Mouse (Mus musculus) midbrain, postnatal 0 days (tissue): ENCODE data around the gene Nf2. TPM values are rescaled to one million over a fixed set of nuclear protein-coding genes. Genes with fewer than 3 reads are reported as not detected.

Experiments
- ATAC-seq: fragments of 200-750 bp; cut with Nextera tagmentation; 2 replicates; pipeline ENCODE4 v1.8.0; 2017; ENCODE audit warnings: moderate number of reproducible peaks, mild to moderate bottlenecking, moderate TSS enrichment, moderate library complexity; ENCODE audit not compliant: low FRiP score
- DNase-seq: peaks from one replicate; pipeline ENCODE4 v3.0.0-alpha.2; 2015; ENCODE audit warnings: low spot score
- H3K27ac ChIP-seq: fragments of 300-500 bp; sonication (generic); 2 replicates; pipeline ENCODE4 v1.5.1; 2014; ENCODE audit warnings: low read depth, mild to moderate bottlenecking, low read length, mixed read lengths
- H3K27me3 ChIP-seq: fragments of 300-500 bp; sonication (generic); 2 replicates; pipeline ENCODE4 v1.6.1; 2014; ENCODE audit warnings: low read length, control low read depth, mixed read lengths; ENCODE audit not compliant: insufficient read depth
- H3K36me3 ChIP-seq: fragments of 300-500 bp; sonication (generic); 2 replicates; pipeline ENCODE4 v1.6.1; 2014; ENCODE audit warnings: low read length, control low read depth, mixed read lengths; ENCODE audit not compliant: insufficient read depth
- H3K4me1 ChIP-seq: fragments of 300-500 bp; sonication (generic); 2 replicates; pipeline ENCODE4 v1.6.1; 2014; ENCODE audit warnings: mild to moderate bottlenecking, control low read depth, antibody characterized with exemption, low read length, mixed read lengths; ENCODE audit not compliant: insufficient read depth
- H3K4me2 ChIP-seq: fragments of 300-500 bp; sonication (generic); 2 replicates; pipeline ENCODE4 v1.6.1; 2014; ENCODE audit warnings: low read depth, mild to moderate bottlenecking, low read length, mixed read lengths; ENCODE audit not compliant: poor library complexity, severe bottlenecking
- H3K4me3 ChIP-seq: fragments of 300-500 bp; sonication (generic); 2 replicates; pipeline ENCODE4 v1.5.1; 2014; ENCODE audit warnings: low read depth, mild to moderate bottlenecking, low read length, moderate library complexity
- H3K9ac ChIP-seq: fragments of 300-500 bp; sonication (generic); replicated peaks from 2 replicates; pipeline ENCODE4 v1.6.1; 2014; ENCODE audit warnings: mild to moderate bottlenecking, low read length, moderate library complexity, mixed read lengths; ENCODE audit not compliant: poor library complexity, severe bottlenecking
- H3K9me3 ChIP-seq: fragments of 300-500 bp; sonication (generic); 2 replicates; pipeline ENCODE4 v1.6.1; 2016; ENCODE audit warnings: low read length, control low read depth
- CTCF ChIP-seq: IDR thresholded peaks from 2 replicates; pipeline ENCODE4 v1.5.1; 2016; ENCODE audit warnings: antibody characterized with exemption, mild to moderate bottlenecking
- WGBS: fragments of 180-500 bp; shearing (Covaris S2); extraction: QIAGEN DNeasy Blood & Tissue Kit; methylation state at CpG from one replicate; pipeline ENCODE4 v1.1.7; 2014; 5-methylcytosine and 5-hydroxymethylcytosine counted together
- polyA plus RNA-seq: library from polyadenylated mRNA; unstranded; fragments of >200 nt; fragmentation: Nextera tagmentation; extraction: Ambion mirVana; gene quantifications from 2 replicates; pipeline ENCODE4 v1.2.1, GENCODE M21; 2015
- total RNA-seq: library from RNA; depleted of rRNA; stranded (reverse); fragments of >200 nt; gene quantifications from 2 replicates; pipeline ENCODE4 v1.2.3, GENCODE M21; 2014; rRNA removed

Gene Nf2
- 103 and 107 TPM in 2 replicates for total RNA-seq
- 48.4 and 51.5 TPM in 2 replicates for polyA plus RNA-seq

DNA sequence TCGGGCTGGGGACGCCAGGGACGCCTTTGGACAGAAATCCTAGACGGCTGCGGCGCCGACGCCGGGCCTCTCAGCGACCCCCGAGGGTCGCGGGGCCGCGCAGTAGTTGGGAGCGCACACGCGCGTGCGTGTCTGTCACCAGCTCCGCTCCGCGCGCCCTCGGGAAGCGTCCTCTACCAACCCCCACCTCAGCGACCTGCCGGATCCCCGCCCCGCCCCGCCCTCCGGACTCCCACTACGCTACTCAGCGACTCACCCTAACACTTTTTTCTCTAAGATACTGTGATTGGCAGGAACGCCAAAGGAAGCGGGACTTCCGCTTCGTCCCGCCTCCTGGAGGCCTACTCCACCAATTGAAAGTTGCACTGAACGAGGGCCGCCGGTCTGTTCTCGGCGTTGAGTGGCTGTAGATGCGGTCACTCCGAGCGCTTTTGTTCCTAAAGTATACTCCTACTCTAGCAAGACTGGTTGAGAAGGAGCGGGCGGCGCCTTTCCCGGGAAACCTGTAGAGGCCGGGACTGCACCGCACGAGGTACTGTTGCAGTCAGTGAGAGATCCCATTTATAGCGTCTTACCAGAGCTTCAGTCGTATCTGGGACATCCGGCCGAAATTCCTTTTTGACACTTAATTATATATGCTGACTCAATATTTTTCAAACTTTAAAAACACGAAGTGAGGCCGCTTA lies at the start of gene Nf2:
TSS of gene Nf2 (minus strand) at position 279 of the 686 bp plus-strand sequence.
- peak; percentile 100 for ATAC-seq
- no peaks in the 10 kb centered on the region for H3K9me3 ChIP-seq
- H3K27me3 ChIP-seq, result no peaks in the 10 kb centered on the region
- peak within 1 kb of the TSS; percentile 74 for H3K4me3 ChIP-seq
- peaks cover 7% of the 10 kb centered on the region; the same call in 1 of the 2 replicates for H3K4me1 ChIP-seq
- WGBS, result under 1% methylated on average over 50 of the region's 60 CpGs
- peak; percentile 99 for DNase-seq
- peak within 1 kb of the TSS; percentile 72 for H3K9ac ChIP-seq
- TF ChIP-seq CTCF, result peak; percentile 28
- H3K27ac ChIP-seq, result 0 out of 2 replicates have a peak within 1 kb of the TSS, but pooled peaks have one; percentile 52
- no peaks in the 10 kb centered on the region for H3K36me3 ChIP-seq
- peak within 1 kb of the TSS; percentile 69 for H3K4me2 ChIP-seq

DNA sequence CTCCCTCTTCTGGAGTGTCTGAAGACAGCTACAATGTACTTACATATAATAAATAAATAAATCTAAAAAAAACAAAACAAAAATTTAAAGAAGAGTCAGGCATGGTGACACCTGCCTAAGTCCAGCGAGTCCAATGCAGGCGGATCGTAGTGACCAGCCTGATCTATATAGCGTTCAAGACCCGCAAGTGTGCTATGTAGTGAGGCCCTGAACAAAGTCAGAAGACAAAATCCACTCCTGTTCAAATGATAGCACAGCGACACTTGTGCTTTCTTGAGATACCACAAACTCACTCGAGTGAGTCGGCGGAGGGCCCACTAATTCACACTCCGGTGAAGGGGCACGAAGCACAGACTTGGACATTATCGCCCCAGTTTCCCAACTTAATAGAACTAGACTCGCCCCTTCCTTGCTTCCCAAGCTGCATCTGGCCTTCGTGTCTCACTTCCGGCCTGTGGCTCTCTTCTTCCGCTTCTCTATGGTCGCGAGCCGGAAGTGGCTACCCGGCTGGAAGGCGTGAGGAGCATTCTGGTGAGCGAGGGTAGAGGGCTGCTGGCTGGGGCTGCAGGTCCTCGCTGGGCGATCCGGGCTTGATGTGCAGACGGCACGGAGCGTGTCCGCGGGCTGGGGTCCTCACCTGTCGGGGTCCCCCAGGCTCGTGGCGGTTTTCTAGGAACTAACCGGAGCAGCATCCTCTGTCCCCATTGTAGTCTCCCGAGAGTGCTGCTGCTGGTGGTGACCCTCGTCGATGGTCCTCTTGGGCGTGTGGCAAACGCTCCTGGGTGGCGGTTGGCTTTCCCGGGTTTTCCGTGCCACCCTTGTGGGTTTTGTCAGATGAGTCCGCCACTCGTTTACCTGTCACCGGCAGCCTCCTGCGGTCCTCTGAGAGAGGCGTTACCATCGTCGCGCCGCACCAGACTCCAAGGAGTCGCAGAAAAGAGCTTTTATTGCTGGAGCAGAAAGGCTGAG lies 45.8 kb upstream of the Nf2 start, which contains the start of gene Thoc5:
TSS of gene Thoc5 (plus strand) at position 473 of the 969 bp plus-strand sequence.
- Histone ChIP-seq H3K9me3 (no peaks in the 10 kb centered on the region), H3K4me3 (peak within 1 kb of the TSS; percentile 74), H3K4me1 (peaks cover 3% of the 10 kb centered on the region; the same call in 1 of the 2 replicates), H3K27ac (peak within 1 kb of the TSS; percentile 83), H3K27me3 (no peaks in the 10 kb centered on the region), H3K4me2 (peak within 1 kb of the TSS; percentile 67), H3K36me3 (peaks cover 37% of the 10 kb centered on the region), H3K9ac (peak within 1 kb of the TSS; percentile 84)
- DNase-seq, result peak; percentile 94
- WGBS, result 3% methylated on average over 52 of the region's 52 CpGs
- peak; percentile 88 for ATAC-seq
- TF ChIP-seq CTCF, result no peak

DNA sequence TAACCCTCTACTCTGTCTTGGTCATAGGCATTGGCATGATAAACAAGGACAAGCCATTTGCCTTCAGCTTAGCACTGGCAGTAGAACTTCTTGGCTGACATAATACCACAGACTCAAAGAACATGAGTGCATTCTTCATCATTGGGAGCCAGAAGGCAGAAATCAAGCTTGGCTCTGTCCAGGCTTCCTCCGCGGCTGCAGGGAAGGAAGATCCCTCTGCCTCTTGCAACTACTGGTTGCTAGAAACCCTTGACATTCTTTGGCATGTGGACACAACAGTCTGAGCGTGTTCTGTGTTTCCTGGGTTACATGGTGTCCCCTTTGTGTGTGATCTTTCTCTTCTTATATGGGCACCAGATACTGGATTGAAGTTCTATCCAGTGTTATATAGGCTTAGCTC lies 37.7 kb upstream of the Nf2 start:
- 96% methylated on average over 3 of the region's 3 CpGs for WGBS
- no peak overlapping the region for H3K9ac ChIP-seq
- no peaks in the 10 kb centered on the region for H3K4me1 ChIP-seq
- DNase-seq (no peak), ATAC-seq (no peak)
- H3K9me3 ChIP-seq, result no peaks in the 10 kb centered on the region
- peaks cover 44% of the 10 kb centered on the region for H3K36me3 ChIP-seq
- H3K27me3 ChIP-seq, result no peaks in the 10 kb centered on the region
- no peak for TF ChIP-seq CTCF
- no peak overlapping the region for H3K4me2 ChIP-seq
- no peak overlapping the region for H3K4me3 ChIP-seq
- no peak overlapping the region for H3K27ac ChIP-seq

GRCm38 (mm10) chr11:4885385-4885903 lies 36.1 kb upstream of the Nf2 start:
- DNase-seq (peak; percentile 49), ATAC-seq (no peak)
- peak; percentile 78 for TF ChIP-seq CTCF
- Histone ChIP-seq H3K9me3 (no peaks in the 10 kb centered on the region), H3K4me3 (no peak overlapping the region), H3K36me3 (peaks cover 31% of the 10 kb centered on the region), H3K27ac (no peak overlapping the region), H3K27me3 (no peaks in the 10 kb centered on the region), H3K4me2 (no peak overlapping the region), H3K4me1 (no peaks in the 10 kb centered on the region), H3K9ac (no peak overlapping the region)
- WGBS, result 64% methylated on average over 2 of the region's 2 CpGs

DNA sequence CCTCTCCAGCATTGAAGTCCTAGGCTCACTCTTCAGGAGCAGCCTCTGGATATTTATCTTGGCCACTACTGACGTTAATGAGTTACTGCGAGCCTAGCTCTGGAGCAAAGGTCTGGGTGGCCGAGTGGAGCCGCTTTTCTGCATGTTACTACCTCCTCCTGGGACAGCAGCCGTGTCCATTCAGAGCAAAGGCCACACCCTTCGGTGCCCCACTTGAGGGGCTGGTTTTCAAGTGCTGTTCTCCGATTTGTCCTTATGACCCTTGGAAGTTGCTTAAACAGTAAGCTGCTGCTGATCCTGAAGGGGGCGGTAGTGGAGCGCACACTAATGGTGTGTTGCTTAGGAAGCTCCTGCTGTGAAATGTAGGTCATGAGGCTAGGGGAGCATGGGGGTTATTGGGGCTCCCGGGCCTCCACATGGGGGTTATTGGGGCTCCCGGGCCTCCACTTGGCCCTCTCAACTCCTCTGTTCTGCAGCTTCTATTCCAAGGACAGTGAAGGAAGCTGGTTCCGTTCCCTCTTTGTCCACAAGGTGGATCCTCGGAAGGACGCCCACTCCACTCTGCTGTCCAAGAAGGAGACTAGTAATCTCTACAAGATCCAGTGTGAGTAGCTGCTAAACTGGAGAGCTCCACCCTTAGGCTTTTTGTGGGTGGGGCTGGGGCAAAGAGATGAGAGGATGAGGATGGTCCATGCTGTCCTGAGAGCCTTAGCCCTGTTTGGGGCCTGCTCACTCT lies 33.7 kb upstream of the Nf2 start:
- no peak for ATAC-seq
- Histone ChIP-seq H3K27me3 (no peaks in the 10 kb centered on the region), H3K4me2 (no peak overlapping the region), H3K9ac (no peak overlapping the region), H3K9me3 (no peaks in the 10 kb centered on the region), H3K36me3 (peaks cover 13% of the 10 kb centered on the region), H3K27ac (no peak overlapping the region), H3K4me1 (no peaks in the 10 kb centered on the region), H3K4me3 (no peak overlapping the region)
- 58% methylated on average over 14 of the region's 14 CpGs for WGBS
- TF ChIP-seq CTCF, result peak; percentile 51; the same call in 1 of the 2 replicates
- peak; percentile 44 for DNase-seq
